ENCODE assay signal across 20 mouse cellular contexts in the genomic region with DNA sequence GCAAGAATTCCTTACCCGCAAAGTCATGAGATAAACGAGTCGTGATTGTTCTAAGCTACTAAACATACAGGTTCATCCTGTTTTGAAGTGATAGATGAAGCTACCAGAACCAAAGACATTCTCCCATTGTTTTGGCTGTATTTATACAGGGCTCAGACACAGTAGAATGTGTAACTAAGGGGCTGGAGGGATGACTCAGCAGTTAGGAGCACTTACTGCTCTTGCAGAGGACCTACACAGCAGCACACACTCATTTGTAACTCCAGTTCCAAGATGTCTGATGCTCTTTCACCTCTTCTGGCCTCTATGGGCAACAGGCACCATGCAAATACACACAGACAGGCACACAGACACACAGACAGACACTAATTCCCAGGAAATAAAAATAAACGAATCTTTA. TPM values are rescaled to one million over a fixed set of nuclear protein-coding genes. Genes with fewer than 3 reads are reported as not detected.
A peak's percentile ranks its signal among the peaks of the same experiment; 100 is the strongest.
DNase-seq lines count a peak whose midpoint lies in the region; ATAC-seq lines count a peak whose summit lies in the region.
"Had no signal": no experiment of that assay in that cellular context is flagged by ENCODE, and none has a peak within 500 bp of the region (broad histone marks: within the 10 kb centered on the region; RNA-seq: fewer than 3 reads in every experiment).

No protein-coding gene starts in this region.

- H3K4me3 ChIP-seq in stomach, embryonic 16.5 days (replicated peaks; ENCODE audit: low read length): no peak overlapping the region
- H3K4me3 ChIP-seq in forebrain, embryonic 13.5 days: no peak overlapping the region
- H3K4me3 ChIP-seq: gastrocnemius, adult 2 months; heart, embryonic 15.5 days; limb, embryonic 13.5 days; liver, embryonic 13.5 days had no signal

- intact Hi-C loops in heart, postnatal 25 days (cut with DNase I): no loop called here

- no peaks in the 10 kb centered on the region for H3K27me3 ChIP-seq in stomach, embryonic 16.5 days (ENCODE audit: control insufficient read depth, insufficient read depth, low read length)
- no peaks in the 10 kb centered on the region for H3K27me3 ChIP-seq in forebrain, embryonic 13.5 days
- H3K27me3 ChIP-seq: limb, embryonic 13.5 days had no signal

- no peaks in the 10 kb centered on the region for H3K36me3 ChIP-seq in stomach, embryonic 16.5 days (ENCODE audit: control insufficient read depth, insufficient read depth, low read length)
- H3K36me3 ChIP-seq in forebrain, embryonic 13.5 days (ENCODE audit: poor library complexity, severe bottlenecking): no peaks in the 10 kb centered on the region
- H3K36me3 ChIP-seq: heart, embryonic 15.5 days; limb, embryonic 13.5 days; liver, embryonic 13.5 days had no signal

- peak; percentile 68; the same call in 1 of the 2 replicates for ATAC-seq in stomach, embryonic 16.5 days (ENCODE audit: insufficient read depth, low FRiP score)
- ATAC-seq in forebrain, embryonic 13.5 days: no peak
- ATAC-seq: hindbrain, embryonic 16.5 days; intestine, postnatal 0 days had no signal

- no peak overlapping the region for H3K9ac ChIP-seq in stomach, embryonic 16.5 days (ENCODE audit: low read length)
- no peak overlapping the region for H3K9ac ChIP-seq in forebrain, embryonic 13.5 days
- H3K9ac ChIP-seq: heart, embryonic 15.5 days; limb, embryonic 13.5 days; liver, embryonic 13.5 days; lung, embryonic 14.5 days had no signal

- WGBS in stomach, embryonic 16.5 days: 63% methylated on average over 4 of the region's 4 CpGs
- 85% methylated on average over 4 of the region's 4 CpGs for WGBS in forebrain, embryonic 13.5 days

- no peaks in the 10 kb centered on the region for H3K4me1 ChIP-seq in stomach, embryonic 16.5 days (ENCODE audit: control insufficient read depth, insufficient read depth, low read length)
- H3K4me1 ChIP-seq in forebrain, embryonic 13.5 days: peaks cover 25% of the 10 kb centered on the region
- H3K4me1 ChIP-seq: heart, embryonic 15.5 days; liver, embryonic 13.5 days had no signal

- DNase-seq in 3T3-L1 (ENCODE audit: low read depth, low spot score) (peak; percentile 47), 416B (ENCODE audit: low read depth) (peak; percentile 38), R1 (ENCODE audit: low read depth, low spot score) (peak; percentile 48)
- DNase-seq in heart, postnatal 25 days (ENCODE audit: low spot score): no peak
- DNase-seq in spleen, postnatal 14 days (ENCODE audit: low spot score in 2 of 2): no peak
- DNase-seq: adrenal gland, postnatal 14 days; cerebellum, adult 9-11 months; gastrocnemius, adult 2 months; heart, postnatal 4 days; kidney, postnatal 36 days; liver, embryonic 13.5 days; lung, embryonic 14.5 days; lung, postnatal 4 days; thymus, postnatal 14 days had no signal

- H3K4me2 ChIP-seq in stomach, embryonic 16.5 days (ENCODE audit: low read depth, low read length): no peak overlapping the region
- no peak overlapping the region for H3K4me2 ChIP-seq in forebrain, embryonic 13.5 days
- H3K4me2 ChIP-seq: heart, embryonic 15.5 days; limb, embryonic 13.5 days; liver, embryonic 13.5 days; lung, embryonic 14.5 days had no signal

- H3K27ac ChIP-seq in stomach, embryonic 16.5 days (ENCODE audit: low read length): no peak overlapping the region
- H3K27ac ChIP-seq in forebrain, embryonic 13.5 days: no peak overlapping the region
- H3K27ac ChIP-seq: gastrocnemius, adult 2 months; heart, embryonic 15.5 days; limb, embryonic 13.5 days; liver, embryonic 13.5 days had no signal

- no peaks in the 10 kb centered on the region for H3K9me3 ChIP-seq in stomach, embryonic 16.5 days (replicated peaks; ENCODE audit: control insufficient read depth, low read length)
- H3K9me3 ChIP-seq in forebrain, embryonic 13.5 days (replicated peaks): no peaks in the 10 kb centered on the region
- H3K9me3 ChIP-seq: heart, embryonic 15.5 days; liver, embryonic 13.5 days had no signal

RNA-seq across cellular contexts. Expression of a gene that starts 20.8 kb away (rescaled TPM):
- polyA plus RNA-seq in stomach, embryonic 16.5 days (2015; fragmentation: Nextera tagmentation; extraction: Ambion mirVana): 1,641 and 1,693 TPM in 2 replicates
- total RNA-seq in heart, postnatal 25 days (2021): 100 to 1,000 TPM; 264 to 282 TPM
- 1,816 and 2,096 TPM in 2 replicates for polyA plus RNA-seq in forebrain, embryonic 13.5 days (2015; fragmentation: Nextera tagmentation; extraction: Ambion mirVana)

Comparison
In these comparisons a context has a peak if more than half of its experiments do, and no peak if none do; other contexts are left out.
1. DNase-seq: peak in 3T3-L1 (single experiment), 416B (single experiment) and R1 (single experiment); none in heart, postnatal 25 days (single experiment) and spleen, postnatal 14 days (0 of 2).